Mouse (Mus musculus): Measurements from ENCODE around the gene Mtch2. TPM values are rescaled to one million over a fixed set of nuclear protein-coding genes. Genes with fewer than 3 reads are reported as not detected.

Mtch2 gene
- polyA plus RNA-seq, 1 experiment from 2014 or later, result 258 TPM

Other genes with a start within 250 kb of the Mtch2 start
- 23.2 and 24.9 TPM in 2 replicates for gene Nup160, start 169.9 kb upstream of the Mtch2 start, polyA plus RNA-seq (2015; fragmentation: Nextera tagmentation; extraction: Ambion mirVana)
- gene Fnbp4, start 101.8 kb upstream of the Mtch2 start, polyA plus RNA-seq (2015; fragmentation: Nextera tagmentation; extraction: Ambion mirVana), result 113 and 114 TPM in 2 replicates
- 0.78 and 1.7 TPM in 2 replicates for gene Agbl2, start 64.4 kb upstream of the Mtch2 start, polyA plus RNA-seq (2015; fragmentation: Nextera tagmentation; extraction: Ambion mirVana)
- gene C1qtnf4, start 38.7 kb downstream of the Mtch2 start, polyA plus RNA-seq (2015; fragmentation: Nextera tagmentation; extraction: Ambion mirVana), result 31.2 and 46.2 TPM in 2 replicates
- 56.2 and 61.6 TPM in 2 replicates for gene Kbtbd4, start 57.6 kb downstream of the Mtch2 start, polyA plus RNA-seq (2015; fragmentation: Nextera tagmentation; extraction: Ambion mirVana)
- 212 and 215 TPM in 2 replicates for gene Ndufs3, start 57.7 kb downstream of the Mtch2 start, polyA plus RNA-seq (2015; fragmentation: Nextera tagmentation; extraction: Ambion mirVana)
- gene Celf1, start 93.2 kb downstream of the Mtch2 start, polyA plus RNA-seq (2015; fragmentation: Nextera tagmentation; extraction: Ambion mirVana), result 108 and 121 TPM in 2 replicates
- gene Rapsn, start 188.5 kb downstream of the Mtch2 start, polyA plus RNA-seq (2015; fragmentation: Nextera tagmentation; extraction: Ambion mirVana), result 0.99 and 1.6 TPM in 2 replicates
- 238 and 241 TPM in 2 replicates for gene Psmc3, start 206.9 kb downstream of the Mtch2 start, polyA plus RNA-seq (2015; fragmentation: Nextera tagmentation; extraction: Ambion mirVana)
- 28.1 and 29.4 TPM in 2 replicates for gene Slc39a13, start 223.3 kb downstream of the Mtch2 start, polyA plus RNA-seq (2015; fragmentation: Nextera tagmentation; extraction: Ambion mirVana)
- 3.5 and 3.9 TPM in 2 replicates for gene Spi1, start 235.2 kb downstream of the Mtch2 start, polyA plus RNA-seq (2015; fragmentation: Nextera tagmentation; extraction: Ambion mirVana)